Mouse (Mus musculus): ENCODE measurements around the gene Arntl2.
"Not testable (repeated sequence)": the region's sequence is repeated elsewhere in the genome, so short reads cannot be mapped to it uniquely, and the experiment has no call there.

Gene Arntl2

GRCm38 (mm10) chr6:146848281-146848680 is 52.4 kb downstream of the Arntl2 start:
- no peak for DNase-seq (ENCODE audit: low spot score in 2 of 2)

GRCm38 (mm10) chr6:146850050-146850449 is 54.2 kb downstream of the Arntl2 start, which contains the start of gene Smco2:
TSS of gene Smco2 (plus strand) at chr6:146850104.
- no peak for DNase-seq (ENCODE audit: low spot score in 2 of 2)

- no peak for DNase-seq (ENCODE audit: low spot score in 2 of 2)
Measured at GRCm38 (mm10) chr6:146851916-146852315, 56.1 kb downstream of the Arntl2 start.

- no peak for DNase-seq (ENCODE audit: low spot score in 2 of 2)
Measured at GRCm38 (mm10) chr6:146852739-146853138, 56.9 kb downstream of the Arntl2 start.

GRCm38 (mm10) chr6:146855185-146855584 is 59.3 kb downstream of the Arntl2 start:
- DNase-seq (ENCODE audit: low spot score in 2 of 2), result no peak

- no peak for DNase-seq (ENCODE audit: low spot score in 2 of 2)
Measured at GRCm38 (mm10) chr6:146857386-146857785, 61.5 kb downstream of the Arntl2 start.

GRCm38 (mm10) chr6:146863154-146863553 is 67.3 kb downstream of the Arntl2 start:
- DNase-seq (ENCODE audit: low spot score in 2 of 2), result no peak

- not testable (repeated sequence) for DNase-seq (ENCODE audit: low spot score in 2 of 2)
Measured at GRCm38 (mm10) chr6:146864370-146864769, 68.5 kb downstream of the Arntl2 start.

- DNase-seq (ENCODE audit: low spot score in 2 of 2), result no peak
Measured at GRCm38 (mm10) chr6:146865701-146866100, 69.8 kb downstream of the Arntl2 start.

GRCm38 (mm10) chr6:146871975-146872374 is 76.1 kb downstream of the Arntl2 start:
- DNase-seq (ENCODE audit: low spot score in 2 of 2), result no peak

- no peak for DNase-seq (ENCODE audit: low spot score in 2 of 2)
Measured at GRCm38 (mm10) chr6:146874415-146874814, 78.6 kb downstream of the Arntl2 start.

GRCm38 (mm10) chr6:146876820-146877219 is 81.0 kb downstream of the Arntl2 start:
- no peak for DNase-seq (ENCODE audit: low spot score in 2 of 2)

GRCm38 (mm10) chr6:146877425-146878045 is 81.7 kb downstream of the Arntl2 start:
- no peak for DNase-seq (ENCODE audit: low spot score in 2 of 2)

GRCm38 (mm10) chr6:146878926-146879325 is 83.1 kb downstream of the Arntl2 start:
- no peak for DNase-seq (ENCODE audit: low spot score in 2 of 2)

GRCm38 (mm10) chr6:146879856-146880255 is 84.0 kb downstream of the Arntl2 start:
- no peak for DNase-seq (ENCODE audit: low spot score in 2 of 2)

- DNase-seq (ENCODE audit: low spot score in 2 of 2), result no peak
Measured at GRCm38 (mm10) chr6:146880296-146880695, 84.4 kb downstream of the Arntl2 start.

GRCm38 (mm10) chr6:146881896-146882770 is 86.3 kb downstream of the Arntl2 start:
- no peak for DNase-seq (ENCODE audit: low spot score in 2 of 2)
